Mouse (Mus musculus) heart, adult 2 months (tissue): ENCODE results near the gene Gm21677.
"Not testable (repeated sequence)": the region's sequence is repeated elsewhere in the genome, so short reads cannot be mapped to it uniquely, and the experiment has no call there.

Experiments used
- CTCF ChIP-seq: fragments of 200-600 bp; IDR thresholded peaks from 2 replicates; pipeline ENCODE4 v1.8.1; 2022; ENCODE audit warnings: antibody characterized with exemption, mild to moderate bottlenecking, moderate library complexity
- POLR2A ChIP-seq: fragments of 200-500 bp; IDR thresholded peaks from 2 replicates; pipeline ENCODE4 v1.6.1; 2011; ENCODE audit warnings: mild to moderate bottlenecking, low read depth, low read length, control low read depth; ENCODE audit not compliant: insufficient read depth

DNA sequence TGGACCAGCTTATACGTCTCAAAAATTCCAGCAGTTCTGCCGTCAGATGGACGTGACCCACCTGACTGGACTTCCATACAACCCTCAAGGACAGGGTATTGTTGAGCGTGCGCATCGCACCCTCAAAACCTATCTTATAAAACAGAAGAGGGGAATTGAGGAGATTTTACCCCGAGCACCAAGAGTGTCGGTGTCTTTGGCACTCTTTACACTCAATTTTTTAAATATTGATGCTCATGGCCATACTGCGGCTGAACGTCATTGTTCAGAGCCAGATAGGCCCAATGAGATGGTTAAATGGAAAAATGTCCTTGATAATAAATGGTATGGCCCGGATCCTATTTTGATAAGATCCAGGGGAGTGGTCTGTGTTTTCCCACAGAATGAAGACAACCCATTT is 34.4 kb upstream of the Gm21677 start:
- TF ChIP-seq CTCF, POLR2A: not testable (repeated sequence)
